Mouse (Mus musculus): ENCODE data around the gene Asgr1. TPM values are rescaled to one million over a fixed set of nuclear protein-coding genes. Genes with fewer than 3 reads are reported as not detected.

The Asgr1 gene
- total and polyA plus RNA-seq, 3 experiments, result 0.31 TPM; not detected in 2

GRCm38 (mm10) chr11:70017199-70017767, 36.6 kb upstream of the Asgr1 start:
- no peaks in the 10 kb centered on the region for H3K27me3 ChIP-seq (ENCODE audit: control insufficient read depth in 1 of 2, insufficient read depth in 2 of 2, low read length in 2 of 2)
- no peaks in the 10 kb centered on the region for H3K9me3 ChIP-seq (replicated peaks; ENCODE audit: insufficient read depth, low read length)
- peak overlapping the region in 1 of 2 experiments; percentile 54; a peak in 2 of 4 replicates for H3K4me3 ChIP-seq (ENCODE audit: control insufficient read depth in 1 of 2, insufficient read depth in 1 of 2, low read depth in 2 of 2, low read length in 2 of 2)
- H3K27ac ChIP-seq (ENCODE audit: control insufficient read depth, low read depth, low read length), result peak overlapping the region; percentile 48
- no peak for DNase-seq (ENCODE audit: low read depth, low spot score)
- no peak for TF ChIP-seq MEF2A (IDR thresholded peaks at IDR 0.05; ENCODE audit: extremely low read depth, insufficient replicate concordance, low read depth, low read length, poor library complexity, severe bottlenecking)
- no peak for TF ChIP-seq E2F4 (IDR thresholded peaks at IDR 0.05; ENCODE audit: borderline replicate concordance, low read depth, low read length)
- no peak for TF ChIP-seq UBTF (IDR thresholded peaks at IDR 0.05; ENCODE audit: borderline replicate concordance, insufficient read depth, low read depth, low read length)
- H3K36me3 ChIP-seq (ENCODE audit: control insufficient read depth in 1 of 2, insufficient read depth in 2 of 2, low read length in 2 of 2), result peaks cover 0 to 40% of the 10 kb centered on the region in 2 experiments; a peak in 2 of 4 replicates
- H3K4me1 ChIP-seq (ENCODE audit: control insufficient read depth in 1 of 2, insufficient read depth in 2 of 2, low read length in 2 of 2), result peaks cover 6 to 38% of the 10 kb centered on the region in 2 experiments
- H3K79me2 ChIP-seq (ENCODE audit: control insufficient read depth, insufficient read depth, low read length, poor library complexity), result peaks cover 28% of the 10 kb centered on the region
- peak overlapping the region; percentile 69 for H3K9ac ChIP-seq (ENCODE audit: control insufficient read depth, low read depth, low read length, poor library complexity, severe bottlenecking)

GRCm38 (mm10) chr11:70018131-70018990, 35.5 kb upstream of the Asgr1 start:
- H3K9ac ChIP-seq (ENCODE audit: control insufficient read depth, low read depth, low read length, poor library complexity, severe bottlenecking), result peak overlapping the region; percentile 70
- DNase-seq (ENCODE audit: low read depth, low spot score), result peak; percentile 87
- H3K79me2 ChIP-seq (ENCODE audit: control insufficient read depth, insufficient read depth, low read length, poor library complexity), result peaks cover 28% of the 10 kb centered on the region
- H3K4me3 ChIP-seq (ENCODE audit: control insufficient read depth in 1 of 2, insufficient read depth in 1 of 2, low read depth in 2 of 2, low read length in 2 of 2), result peak overlapping the region; percentile 54 to 64
- no peaks in the 10 kb centered on the region for H3K27me3 ChIP-seq (ENCODE audit: control insufficient read depth in 1 of 2, insufficient read depth in 2 of 2, low read length in 2 of 2)
- peaks cover 6 to 38% of the 10 kb centered on the region in 2 experiments for H3K4me1 ChIP-seq (ENCODE audit: control insufficient read depth in 1 of 2, insufficient read depth in 2 of 2, low read length in 2 of 2)
- peak overlapping the region; percentile 67 for H3K27ac ChIP-seq (ENCODE audit: control insufficient read depth, low read depth, low read length)
- TF ChIP-seq SIN3A (IDR thresholded peaks at IDR 0.05; ENCODE audit: low read length) (peak; percentile 82), NRF1 (IDR thresholded peaks at IDR 0.05; ENCODE audit: insufficient read depth, low read depth, low read length, poor library complexity, severe bottlenecking) (no peak), GABPA (IDR thresholded peaks at IDR 0.05; ENCODE audit: low read depth, low read length) (no peak), MAZ (IDR thresholded peaks at IDR 0.05; ENCODE audit: low read depth, low read length) (peak; percentile 92), MAX (IDR thresholded peaks at IDR 0.05; ENCODE audit: low read length) (no peak), NELFE (IDR thresholded peaks at IDR 0.05; ENCODE audit: low read depth, low read length) (no peak), EP300 (IDR thresholded peaks at IDR 0.05; ENCODE audit: low read depth in 1 of 2, low read length in 2 of 2) (peak in 1 of 2 experiments; percentile 18; a peak in 1 of 4 replicates), ZMIZ1 (IDR thresholded peaks at IDR 0.05; ENCODE audit: low read depth, low read length) (no peak), CHD2 (IDR thresholded peaks at IDR 0.05; ENCODE audit: low read length) (0 out of 2 replicates have a peak, but pooled peaks have one; percentile 17), ETS1 (IDR thresholded peaks at IDR 0.05; ENCODE audit: low read depth, low read length) (0 out of 2 replicates have a peak, but pooled peaks have one; percentile 17), MEF2A (IDR thresholded peaks at IDR 0.05; ENCODE audit: extremely low read depth, insufficient replicate concordance, low read depth, low read length, poor library complexity, severe bottlenecking) (no peak), CTCF (IDR thresholded peaks at IDR 0.05 in 2 of 3, conservative IDR thresholded peaks at IDR 0.05 in 1 of 3; ENCODE audit: control insufficient read depth in 1 of 3, insufficient read depth in 1 of 3, low read depth in 2 of 3, low read length in 3 of 3, poor library complexity in 1 of 3, severe bottlenecking in 1 of 3) (no peak), HCFC1 (IDR thresholded peaks at IDR 0.05; ENCODE audit: low read depth, low read length) (peak; percentile 73), POLR2A (IDR thresholded peaks at IDR 0.05; ENCODE audit: control insufficient read depth in 1 of 2, insufficient read depth in 1 of 2, low read depth in 1 of 2, low read length in 2 of 2, poor library complexity in 1 of 2) (no peak), CHD1 (IDR thresholded peaks at IDR 0.05; ENCODE audit: low read depth, low read length) (no peak), TCF12 (IDR thresholded peaks at IDR 0.05; ENCODE audit: low read depth, low read length) (peak; percentile 25; the same call in 1 of the 2 replicates), KAT2A (conservative IDR thresholded peaks at IDR 0.05; ENCODE audit: low read depth, low read length) (no peak), TAL1 (IDR thresholded peaks at IDR 0.05; ENCODE audit: low read length) (no peak), TBP (IDR thresholded peaks at IDR 0.05; ENCODE audit: low read depth, low read length) (no peak; the same call in 1 of the 2 replicates)
- no peaks in the 10 kb centered on the region for H3K9me3 ChIP-seq (replicated peaks; ENCODE audit: insufficient read depth, low read length)
- peaks cover 0 to 40% of the 10 kb centered on the region in 2 experiments; a peak in 2 of 4 replicates for H3K36me3 ChIP-seq (ENCODE audit: control insufficient read depth in 1 of 2, insufficient read depth in 2 of 2, low read length in 2 of 2)
